Mouse (Mus musculus) hindbrain, embryonic 15.5 days (tissue): ENCODE results near the gene Usp35. TPM values are rescaled to one million over a fixed set of nuclear protein-coding genes. Genes with fewer than 3 reads are reported as not detected.

Experiments
- ATAC-seq: fragments of 200-750 bp; cut with Nextera tagmentation; 2 replicates; pipeline ENCODE4 v1.8.0; 2017; ENCODE audit warnings: low read depth, moderate number of reproducible peaks, moderate TSS enrichment; ENCODE audit not compliant: low FRiP score
- H3K27ac ChIP-seq: fragments of 300-500 bp; sonication (generic); replicated peaks from 2 replicates; pipeline ENCODE4 v1.5.1; 2015; ENCODE audit warnings: mild to moderate bottlenecking, inconsistent platforms
- H3K27me3 ChIP-seq: fragments of 300-500 bp; sonication (generic); 2 replicates; pipeline ENCODE4 v1.6.1; 2015; ENCODE audit warnings: control low read depth, inconsistent platforms
- H3K36me3 ChIP-seq: fragments of 300-500 bp; sonication (generic); 2 replicates; pipeline ENCODE4 v1.6.1; 2015; ENCODE audit warnings: control low read depth, inconsistent platforms
- H3K4me1 ChIP-seq: fragments of 300-500 bp; sonication (generic); replicated peaks from 2 replicates; pipeline ENCODE4 v1.6.1; 2015; ENCODE audit warnings: control low read depth, inconsistent platforms
- H3K4me2 ChIP-seq: fragments of 300-500 bp; sonication (generic); 2 replicates; pipeline ENCODE4 v1.6.1; 2015; ENCODE audit warnings: moderate library complexity, mild to moderate bottlenecking, inconsistent platforms
- H3K4me3 ChIP-seq: fragments of 300-500 bp; sonication (generic); 2 replicates; pipeline ENCODE4 v1.5.1; 2015; ENCODE audit warnings: mild to moderate bottlenecking, inconsistent platforms
- H3K9ac ChIP-seq: fragments of 300-500 bp; sonication (generic); 2 replicates; pipeline ENCODE4 v1.6.1; 2015; ENCODE audit warnings: inconsistent platforms
- H3K9me3 ChIP-seq: fragments of 300-500 bp; sonication (generic); 2 replicates; pipeline ENCODE4 v1.6.1; 2016; ENCODE audit warnings: control low read depth, inconsistent platforms
- WGBS: fragments of 180-500 bp; shearing (Covaris S2); methylation state at CpG from one replicate; pipeline ENCODE4 v1.1.7; 2015; 5-methylcytosine and 5-hydroxymethylcytosine counted together
- polyA plus RNA-seq: library from polyadenylated mRNA; unstranded; fragments of >200 nt; fragmentation: Nextera tagmentation; extraction: Ambion mirVana; gene quantifications from 2 replicates; pipeline ENCODE4 v1.2.1, GENCODE M21; 2015

The Usp35 gene
- polyA plus RNA-seq, 1 experiment from 2014 or later = 5.2 TPM

- H3K9ac ChIP-seq = no peak overlapping the region
- 88% methylated on average over 4 of the region's 4 CpGs for WGBS
- H3K4me1 ChIP-seq = no peaks in the 10 kb centered on the region
- H3K27me3 ChIP-seq = no peaks in the 10 kb centered on the region
- H3K27ac ChIP-seq = no peak overlapping the region
- H3K9me3 ChIP-seq = no peaks in the 10 kb centered on the region
- peaks cover 63% of the 10 kb centered on the region for H3K36me3 ChIP-seq
- H3K4me2 ChIP-seq = no peak overlapping the region
- no peak for ATAC-seq
- H3K4me3 ChIP-seq = no peak overlapping the region
Observed at GRCm38 (mm10) chr7:97309461-97310340, 22.1 kb downstream of the Usp35 start.

- no peak for ATAC-seq
- 96% methylated on average over 1 of the region's 1 CpGs for WGBS
- Histone ChIP-seq H3K4me3 (no peak overlapping the region), H3K27me3 (no peaks in the 10 kb centered on the region), H3K27ac (no peak overlapping the region), H3K9me3 (no peaks in the 10 kb centered on the region), H3K4me2 (no peak overlapping the region), H3K4me1 (no peaks in the 10 kb centered on the region), H3K9ac (no peak overlapping the region), H3K36me3 (peaks cover 75% of the 10 kb centered on the region)
Observed at GRCm38 (mm10) chr7:97307546-97307945, 24.3 kb downstream of the Usp35 start.

GRCm38 (mm10) chr7:97306813-97307212 is 25.0 kb downstream of the Usp35 start:
- WGBS = 89% methylated on average over 2 of the region's 2 CpGs
- H3K36me3 ChIP-seq = peaks cover 76% of the 10 kb centered on the region

DNA sequence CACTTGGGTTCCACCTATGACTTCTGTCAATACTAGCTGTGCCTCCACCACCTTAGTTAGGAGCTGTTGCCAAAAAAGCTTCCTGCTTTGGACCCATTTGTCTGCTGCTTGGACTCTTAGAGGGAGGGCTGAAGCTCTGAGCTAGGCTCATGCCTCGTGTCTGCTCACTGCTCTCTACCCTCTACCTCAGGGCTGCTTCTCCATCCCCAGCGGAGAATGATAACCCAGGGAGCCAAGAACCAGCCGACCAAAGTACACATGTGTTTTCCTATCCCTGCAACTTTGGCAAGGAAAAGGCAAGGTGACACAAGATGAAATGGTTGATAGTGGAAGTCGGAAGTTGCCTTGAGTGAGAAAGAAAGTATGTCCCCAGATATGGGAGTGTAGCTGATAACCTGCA is 26.6 kb downstream of the Usp35 start:
- no peaks in the 10 kb centered on the region for H3K9me3 ChIP-seq
- peaks cover 70% of the 10 kb centered on the region for H3K36me3 ChIP-seq
- H3K4me3 ChIP-seq = no peak overlapping the region
- H3K4me1 ChIP-seq = no peaks in the 10 kb centered on the region
- no peaks in the 10 kb centered on the region for H3K27me3 ChIP-seq
- H3K4me2 ChIP-seq = no peak overlapping the region
- H3K9ac ChIP-seq = no peak overlapping the region
- H3K27ac ChIP-seq = no peak overlapping the region
- no peak for ATAC-seq
- 96% methylated on average over 4 of the region's 4 CpGs for WGBS

More at GRCm38 (mm10) chr7:97306813-97307212, 25.0 kb downstream of the Usp35 start:
- no peaks in the 10 kb centered on the region for H3K4me1 ChIP-seq
- no peak overlapping the region for H3K4me3 ChIP-seq
- no peak overlapping the region for H3K27ac ChIP-seq
- no peaks in the 10 kb centered on the region for H3K9me3 ChIP-seq
- H3K4me2 ChIP-seq = no peak overlapping the region
- H3K9ac ChIP-seq = no peak overlapping the region
- H3K27me3 ChIP-seq = no peaks in the 10 kb centered on the region
- no peak for ATAC-seq

DNA sequence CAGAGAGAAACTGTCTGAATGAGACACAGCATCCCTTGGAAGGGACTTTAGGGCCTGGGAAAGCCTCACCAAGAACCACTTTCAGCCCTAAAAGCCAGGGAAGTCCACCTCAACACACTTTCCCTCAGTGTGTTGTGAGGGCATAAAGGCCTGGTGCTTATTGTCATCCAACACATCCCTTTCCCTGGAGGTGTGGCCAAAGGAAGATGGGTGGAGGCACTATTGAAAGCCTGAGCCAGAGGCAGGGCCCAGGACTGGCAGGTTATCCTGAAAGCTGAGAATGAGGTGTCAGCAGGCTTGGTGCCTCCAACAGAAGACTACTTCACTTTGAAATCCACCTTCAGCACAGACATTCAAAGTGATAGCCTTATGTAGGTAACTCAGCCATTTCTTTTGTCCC is 27.3 kb downstream of the Usp35 start:
- Histone ChIP-seq H3K36me3 (peaks cover 67% of the 10 kb centered on the region), H3K9me3 (no peaks in the 10 kb centered on the region), H3K9ac (no peak overlapping the region), H3K4me3 (no peak overlapping the region), H3K27ac (no peak overlapping the region), H3K4me1 (no peaks in the 10 kb centered on the region), H3K4me2 (no peak overlapping the region), H3K27me3 (no peaks in the 10 kb centered on the region)
- no peak for ATAC-seq

- Histone ChIP-seq H3K4me1 (no peaks in the 10 kb centered on the region), H3K9me3 (no peaks in the 10 kb centered on the region), H3K4me2 (no peak overlapping the region), H3K4me3 (no peak overlapping the region), H3K36me3 (peaks cover 61% of the 10 kb centered on the region), H3K9ac (no peak overlapping the region), H3K27ac (no peak overlapping the region), H3K27me3 (no peaks in the 10 kb centered on the region)
- ATAC-seq = no peak
- WGBS = 81% methylated on average over 2 of the region's 2 CpGs
Observed at GRCm38 (mm10) chr7:97303614-97304013, 28.2 kb downstream of the Usp35 start.

GRCm38 (mm10) chr7:97302876-97303275 is 28.9 kb downstream of the Usp35 start:
- Histone ChIP-seq H3K9ac (no peak overlapping the region), H3K4me2 (no peak overlapping the region), H3K9me3 (no peaks in the 10 kb centered on the region), H3K27me3 (no peaks in the 10 kb centered on the region), H3K36me3 (peaks cover 55% of the 10 kb centered on the region), H3K4me3 (no peak overlapping the region), H3K4me1 (no peaks in the 10 kb centered on the region), H3K27ac (no peak overlapping the region)
- WGBS = 80% methylated on average over 4 of the region's 4 CpGs
- ATAC-seq = no peak

GRCm38 (mm10) chr7:97302261-97302660 is 29.6 kb downstream of the Usp35 start:
- Histone ChIP-seq H3K9ac (no peak overlapping the region), H3K4me2 (no peak overlapping the region), H3K27me3 (no peaks in the 10 kb centered on the region), H3K36me3 (peaks cover 55% of the 10 kb centered on the region), H3K4me3 (no peak overlapping the region), H3K27ac (no peak overlapping the region), H3K9me3 (no peaks in the 10 kb centered on the region), H3K4me1 (no peaks in the 10 kb centered on the region)
- 92% methylated on average over 4 of the region's 4 CpGs for WGBS
- no peak for ATAC-seq

GRCm38 (mm10) chr7:97301321-97301720 is 30.5 kb downstream of the Usp35 start:
- Histone ChIP-seq H3K9ac (no peak overlapping the region), H3K9me3 (no peaks in the 10 kb centered on the region), H3K27ac (no peak overlapping the region), H3K4me3 (no peak overlapping the region), H3K27me3 (no peaks in the 10 kb centered on the region), H3K4me1 (no peaks in the 10 kb centered on the region), H3K4me2 (no peak overlapping the region), H3K36me3 (peaks cover 47% of the 10 kb centered on the region)
- no peak for ATAC-seq
- WGBS = 91% methylated on average over 8 of the region's 8 CpGs

GRCm38 (mm10) chr7:97300914-97301313 is 30.9 kb downstream of the Usp35 start:
- no peaks in the 10 kb centered on the region for H3K27me3 ChIP-seq
- H3K36me3 ChIP-seq = peaks cover 43% of the 10 kb centered on the region
- H3K9ac ChIP-seq = no peak overlapping the region
- no peak overlapping the region for H3K4me3 ChIP-seq
- ATAC-seq = no peak
- WGBS = 93% methylated on average over 2 of the region's 2 CpGs
- no peaks in the 10 kb centered on the region for H3K9me3 ChIP-seq
- H3K4me2 ChIP-seq = no peak overlapping the region
- no peaks in the 10 kb centered on the region for H3K4me1 ChIP-seq
- no peak overlapping the region for H3K27ac ChIP-seq

DNA sequence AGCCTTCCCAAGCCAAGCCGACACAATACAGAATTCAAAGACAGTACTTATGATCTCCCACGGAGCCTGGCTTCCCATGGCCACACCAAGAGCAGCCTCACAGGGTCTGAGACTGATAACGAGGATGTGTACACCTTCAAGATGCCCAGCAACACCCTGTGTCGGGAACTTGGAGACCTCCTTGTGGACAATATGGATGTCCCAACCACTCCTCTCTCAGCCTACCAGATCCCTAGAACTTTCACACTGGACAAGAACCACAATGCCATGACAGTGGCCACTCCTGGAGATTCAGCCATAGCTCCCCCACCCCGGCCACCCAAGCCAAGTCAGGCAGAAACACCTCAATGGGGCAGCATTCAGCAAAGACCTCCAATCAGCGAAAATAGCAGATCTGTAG is 32.9 kb downstream of the Usp35 start:
- no peak for ATAC-seq
- Histone ChIP-seq H3K36me3 (peaks cover 27% of the 10 kb centered on the region), H3K4me2 (no peak overlapping the region), H3K4me3 (no peak overlapping the region), H3K27ac (no peak overlapping the region), H3K4me1 (no peaks in the 10 kb centered on the region), H3K27me3 (no peaks in the 10 kb centered on the region), H3K9ac (no peak overlapping the region), H3K9me3 (no peaks in the 10 kb centered on the region)
- 81% methylated on average over 6 of the region's 6 CpGs for WGBS

GRCm38 (mm10) chr7:97298279-97298678 is 33.5 kb downstream of the Usp35 start:
- Histone ChIP-seq H3K4me2 (no peak overlapping the region), H3K4me3 (no peak overlapping the region), H3K9me3 (no peaks in the 10 kb centered on the region), H3K27ac (no peak overlapping the region), H3K27me3 (no peaks in the 10 kb centered on the region), H3K4me1 (no peaks in the 10 kb centered on the region), H3K36me3 (peaks cover 21% of the 10 kb centered on the region; the same call in 1 of the 2 replicates), H3K9ac (no peak overlapping the region)
- 93% methylated on average over 2 of the region's 2 CpGs for WGBS
- ATAC-seq = no peak

- H3K27me3 ChIP-seq = no peaks in the 10 kb centered on the region
- ATAC-seq = peak; percentile 42
- H3K9ac ChIP-seq = no peak overlapping the region
- H3K4me2 ChIP-seq = no peak overlapping the region
- H3K4me1 ChIP-seq = no peaks in the 10 kb centered on the region
- peaks cover 15% of the 10 kb centered on the region; the same call in 1 of the 2 replicates for H3K36me3 ChIP-seq
- no peaks in the 10 kb centered on the region for H3K9me3 ChIP-seq
- H3K4me3 ChIP-seq = no peak overlapping the region
- 5% methylated on average over 2 of the region's 2 CpGs for WGBS
- H3K27ac ChIP-seq = no peak overlapping the region
Observed at GRCm38 (mm10) chr7:97297466-97297865, 34.4 kb downstream of the Usp35 start.
